Mouse (Mus musculus) mouse trophoblast stem cell (cell line): ENCODE measurements around the gene Adcy1.

Experiments used
- in situ Hi-C, 2 experiments: fragments of 300-500 bp; cut with MseI, MboI; formaldehyde crosslinking; loops; 2 replicates in 1 of 2; 3 replicates in 1 of 2; pipeline ENCODE4 v1.15.1; 2025

Gene Adcy1

GRCm38 (mm10) chr11:7135763-7136162, 72.5 kb downstream of the Adcy1 start:
- in situ Hi-C loops = loop anchor here in 1 of 2 experiments (10.0 kb wide), 1 partner anchor 481 kb away; the partner anchor contains the start of gene Ramp3

GRCm38 (mm10) chr11:7136246-7136855, 73.1 kb downstream of the Adcy1 start:
- in situ Hi-C loops = loop anchor here in 1 of 2 experiments (10.0 kb wide), 1 partner anchor 482 kb away; the partner anchor contains the start of gene Ramp3

- in situ Hi-C loops = loop anchor here in 1 of 2 experiments (10.0 kb wide), 1 partner anchor 484 kb away; the partner anchor contains the start of gene Ramp3
Measured at GRCm38 (mm10) chr11:7138370-7138769, 75.1 kb downstream of the Adcy1 start.

GRCm38 (mm10) chr11:7140449-7140848, 77.2 kb downstream of the Adcy1 start:
- in situ Hi-C loops = loop anchor here in 1 of 2 experiments (10.0 kb wide), 1 partner anchor 486 kb away; the partner anchor contains the start of gene Ramp3

- in situ Hi-C loops = loop anchor here in 1 of 2 experiments (10.0 kb wide), 1 partner anchor 488 kb away; the partner anchor contains the start of gene Ramp3
Measured at GRCm38 (mm10) chr11:7142725-7143124, 79.4 kb downstream of the Adcy1 start.

- in situ Hi-C loops = loop anchor here in 1 of 2 experiments (10.0 kb wide), 1 partner anchor 490 kb away; the partner anchor contains the start of gene Ramp3
Measured at GRCm38 (mm10) chr11:7144369-7144768, 81.1 kb downstream of the Adcy1 start.

GRCm38 (mm10) chr11:7145221-7145620, 81.9 kb downstream of the Adcy1 start:
- in situ Hi-C loops = loop anchor here in 1 of 2 experiments (10.0 kb wide), 1 partner anchor 490 kb away; the partner anchor contains the start of gene Ramp3

- in situ Hi-C loops = loop anchor here in 1 of 2 experiments (10.0 kb wide), 1 partner anchor 493 kb away; the partner anchor contains the start of gene Ramp3
Measured at GRCm38 (mm10) chr11:7147536-7147935, 84.2 kb downstream of the Adcy1 start.

GRCm38 (mm10) chr11:7147945-7148344, 84.7 kb downstream of the Adcy1 start:
- in situ Hi-C loops = loop anchor here in 1 of 2 experiments (10.0 kb wide), 1 partner anchor 493 kb away; the partner anchor contains the start of gene Ramp3

GRCm38 (mm10) chr11:7149471-7149870, 86.2 kb downstream of the Adcy1 start:
- in situ Hi-C loops = loop anchor here in 1 of 2 experiments (10.0 kb wide), 1 partner anchor 495 kb away; the partner anchor contains the start of gene Ramp3

- in situ Hi-C loops = no loop called here
Measured at GRCm38 (mm10) chr11:7150511-7150910, 87.2 kb downstream of the Adcy1 start.

- in situ Hi-C loops = no loop called here
Measured at GRCm38 (mm10) chr11:7152371-7152770, 89.1 kb downstream of the Adcy1 start.

- in situ Hi-C loops = no loop called here
Measured at GRCm38 (mm10) chr11:7153081-7153480, 89.8 kb downstream of the Adcy1 start.

GRCm38 (mm10) chr11:7156427-7156826, 93.1 kb downstream of the Adcy1 start:
- in situ Hi-C loops = no loop called here

GRCm38 (mm10) chr11:7158196-7158595, 94.9 kb downstream of the Adcy1 start:
- in situ Hi-C loops = no loop called here

- in situ Hi-C loops = no loop called here
Measured at GRCm38 (mm10) chr11:7160146-7160545, 96.9 kb downstream of the Adcy1 start.

GRCm38 (mm10) chr11:7160637-7161101, 97.4 kb downstream of the Adcy1 start:
- in situ Hi-C loops = no loop called here

GRCm38 (mm10) chr11:7161502-7162174, 98.3 kb downstream of the Adcy1 start:
- in situ Hi-C loops = no loop called here

GRCm38 (mm10) chr11:7164416-7164815, 101.1 kb downstream of the Adcy1 start:
- in situ Hi-C loops = no loop called here

- in situ Hi-C loops = no loop called here
Measured at GRCm38 (mm10) chr11:7169645-7170044, 106.4 kb downstream of the Adcy1 start.

- in situ Hi-C loops = no loop called here
Measured at GRCm38 (mm10) chr11:7173664-7174063, 110.4 kb downstream of the Adcy1 start.

GRCm38 (mm10) chr11:7178724-7179123, 115.4 kb downstream of the Adcy1 start:
- in situ Hi-C loops = no loop called here
